Mouse (Mus musculus) intestine, embryonic 16.5 days (tissue): ENCODE measurements around the gene Ski. TPM values are rescaled to one million over a fixed set of nuclear protein-coding genes. Genes with fewer than 3 reads are reported as not detected.
A peak's percentile ranks its signal among the peaks of the same experiment; 100 is the strongest.

ENCODE experiments used
- ATAC-seq: fragments of 200-750 bp; cut with Nextera tagmentation; 2 replicates; pipeline ENCODE4 v1.8.0; 2017; ENCODE audit warnings: moderate TSS enrichment, moderate library complexity
- H3K27ac ChIP-seq: fragments of 300-500 bp; sonication (generic); 2 replicates; pipeline ENCODE4 v1.5.1; 2014; ENCODE audit warnings: mild to moderate bottlenecking, low read length
- H3K27me3 ChIP-seq: fragments of 300-500 bp; sonication (generic); replicated peaks from 2 replicates; pipeline ENCODE4 v1.6.1; 2014; ENCODE audit warnings: low read length, control low read depth, mixed read lengths; ENCODE audit not compliant: control insufficient read depth, insufficient read depth
- H3K36me3 ChIP-seq: fragments of 300-500 bp; sonication (generic); 2 replicates; pipeline ENCODE4 v1.6.1; 2014; ENCODE audit warnings: low read length, control low read depth; ENCODE audit not compliant: control insufficient read depth, insufficient read depth
- H3K4me1 ChIP-seq: fragments of 300-500 bp; sonication (generic); 2 replicates; pipeline ENCODE4 v1.6.1; 2014; ENCODE audit warnings: low read length, control low read depth, mixed read lengths; ENCODE audit not compliant: control insufficient read depth, insufficient read depth
- H3K4me2 ChIP-seq: fragments of 300-500 bp; sonication (generic); 2 replicates; pipeline ENCODE4 v1.6.1; 2014; ENCODE audit warnings: low read depth, low read length, control low read depth
- H3K4me3 ChIP-seq: fragments of 300-500 bp; sonication (generic); 2 replicates; pipeline ENCODE4 v1.5.1; 2014; ENCODE audit warnings: mild to moderate bottlenecking, low read length
- H3K9ac ChIP-seq: fragments of 300-500 bp; sonication (generic); 2 replicates; pipeline ENCODE4 v1.6.1; 2014; ENCODE audit warnings: low read depth, low read length
- H3K9me3 ChIP-seq: fragments of 300-500 bp; sonication (generic); 2 replicates; pipeline ENCODE4 v1.6.1; 2016; ENCODE audit warnings: low read length, control low read depth; ENCODE audit not compliant: control insufficient read depth
- WGBS: fragments of 180-500 bp; shearing (Covaris S2); extraction: QIAGEN DNeasy Blood & Tissue Kit; methylation state at CpG from one replicate; pipeline ENCODE4 v1.1.7; 2014; 5-methylcytosine and 5-hydroxymethylcytosine counted together
- polyA plus RNA-seq: library from polyadenylated mRNA; unstranded; fragments of >200 nt; fragmentation: Nextera tagmentation; extraction: Ambion mirVana; gene quantifications from 2 replicates; pipeline ENCODE4 v1.2.1, GENCODE M21; 2015

Gene Ski
- polyA plus RNA-seq, 1 experiment from 2014 or later: 11.4 TPM

DNA sequence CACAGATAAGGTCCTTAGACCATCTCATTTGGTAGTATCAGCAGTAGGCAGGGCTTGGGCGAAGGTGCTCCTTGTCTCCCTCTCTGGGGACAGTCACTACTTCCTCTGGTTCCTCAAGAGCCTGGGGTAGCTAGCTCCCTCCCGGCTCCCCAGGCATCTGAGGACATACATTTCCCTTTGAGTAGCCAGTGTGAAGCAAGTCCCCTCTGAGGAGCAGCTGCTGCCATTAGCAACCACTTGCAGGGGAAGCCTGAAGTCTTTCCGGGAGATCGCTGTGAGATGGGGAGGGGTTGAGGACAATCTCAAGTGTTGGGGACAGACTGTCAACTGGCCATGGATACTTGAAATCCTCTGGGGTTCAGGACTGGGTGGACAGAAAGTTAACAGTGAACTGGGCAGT, 70.5 kb downstream of the Ski start:
- Histone ChIP-seq H3K36me3 (peaks cover 8% of the 10 kb centered on the region), H3K27ac (peak overlapping the region; percentile 96; the same call in 1 of the 2 replicates), H3K27me3 (no peaks in the 10 kb centered on the region), H3K4me2 (no peak overlapping the region), H3K9me3 (no peaks in the 10 kb centered on the region), H3K4me3 (no peak overlapping the region), H3K4me1 (peaks cover 38% of the 10 kb centered on the region), H3K9ac (peak overlapping the region; percentile 88; the same call in 1 of the 2 replicates)
- no peak for ATAC-seq
- 54% methylated on average over 4 of the region's 4 CpGs for WGBS

DNA sequence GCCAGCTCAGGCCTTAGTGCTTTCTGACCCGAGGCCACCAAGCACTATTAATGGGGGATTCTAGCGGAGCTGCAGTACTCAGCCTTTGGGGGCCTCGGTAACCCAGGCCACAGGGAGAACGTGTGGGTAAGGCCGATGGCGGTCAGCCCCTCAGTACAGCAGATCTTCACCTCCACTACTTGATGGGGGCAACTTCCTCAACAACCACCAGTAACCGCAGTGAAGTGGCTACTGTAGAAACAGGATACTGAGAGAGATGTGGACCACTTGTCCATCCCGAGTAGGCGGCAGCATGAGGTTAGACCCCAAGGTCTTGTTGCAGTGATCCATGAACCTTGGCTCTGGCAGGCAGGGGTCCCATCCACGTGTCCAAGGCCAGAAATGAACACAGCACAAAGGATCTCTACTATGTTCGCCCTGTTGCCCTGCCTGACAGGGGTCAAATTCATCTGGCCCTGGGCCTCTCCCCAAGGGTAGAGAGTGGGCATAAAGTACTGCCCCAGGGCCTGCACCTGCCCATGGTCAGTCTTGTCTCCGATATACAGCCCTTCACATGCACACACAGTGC, 71.1 kb downstream of the Ski start:
- H3K9ac ChIP-seq: peak overlapping the region; percentile 88
- no peaks in the 10 kb centered on the region for H3K9me3 ChIP-seq
- WGBS: 47% methylated on average over 12 of the region's 12 CpGs
- H3K27me3 ChIP-seq: no peaks in the 10 kb centered on the region
- peak overlapping the region; percentile 64 for H3K4me3 ChIP-seq
- ATAC-seq: no peak
- H3K4me2 ChIP-seq: peak overlapping the region; percentile 95
- peaks cover 3% of the 10 kb centered on the region for H3K36me3 ChIP-seq
- peaks cover 41% of the 10 kb centered on the region for H3K4me1 ChIP-seq
- peak overlapping the region; percentile 96 for H3K27ac ChIP-seq

DNA sequence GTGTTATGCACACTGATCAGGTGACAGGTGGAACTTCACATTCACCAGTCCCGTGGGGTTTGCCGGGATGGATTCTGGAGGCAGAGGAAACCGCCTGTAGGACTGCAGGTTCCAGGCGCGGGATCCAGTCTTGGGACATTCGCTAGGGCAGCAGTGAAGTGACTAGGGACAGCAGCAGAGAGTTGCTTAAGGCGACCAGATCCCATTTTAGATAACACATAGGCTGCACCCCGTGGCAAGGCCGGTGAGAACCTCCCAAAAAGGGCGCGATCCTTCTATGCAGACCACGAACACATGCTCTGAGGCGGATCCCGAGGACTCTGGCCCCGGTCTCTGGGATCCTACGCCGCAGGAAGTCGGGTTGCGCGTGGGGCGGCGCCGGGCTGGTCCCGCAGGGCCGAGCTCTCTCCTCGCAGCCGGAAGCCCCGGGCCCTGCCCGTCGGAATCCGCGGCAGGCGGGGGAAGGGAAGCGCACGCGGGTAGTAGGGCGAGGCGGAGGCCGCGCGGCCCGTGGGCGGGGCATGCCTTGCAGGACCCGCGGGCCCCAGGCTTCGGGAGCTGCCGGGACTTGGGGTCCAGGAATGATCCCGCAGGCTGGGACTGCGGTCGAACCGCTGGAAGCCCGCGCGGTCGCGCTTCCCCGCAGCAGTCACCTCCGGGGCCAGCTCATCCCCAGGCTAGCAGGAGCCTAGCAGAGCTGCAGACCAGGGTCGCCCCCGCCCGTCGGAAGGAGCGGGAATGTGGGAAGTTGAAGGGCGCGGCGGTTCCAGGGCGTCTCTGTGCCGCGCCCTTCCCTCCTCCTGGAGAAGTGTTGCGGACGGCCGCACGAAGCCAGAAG, 71.9 kb downstream of the Ski start:
- H3K27me3 ChIP-seq: no peaks in the 10 kb centered on the region
- H3K4me3 ChIP-seq: peak overlapping the region; percentile 64
- H3K27ac ChIP-seq: peak overlapping the region; percentile 96
- H3K9me3 ChIP-seq: no peaks in the 10 kb centered on the region
- 4% methylated on average over 68 of the region's 73 CpGs for WGBS
- ATAC-seq: peak; percentile 91
- H3K4me2 ChIP-seq: peak overlapping the region; percentile 95
- peaks cover 46% of the 10 kb centered on the region for H3K4me1 ChIP-seq
- peak overlapping the region; percentile 88 for H3K9ac ChIP-seq
- H3K36me3 ChIP-seq: peaks cover 2% of the 10 kb centered on the region; the same call in 1 of the 2 replicates

DNA sequence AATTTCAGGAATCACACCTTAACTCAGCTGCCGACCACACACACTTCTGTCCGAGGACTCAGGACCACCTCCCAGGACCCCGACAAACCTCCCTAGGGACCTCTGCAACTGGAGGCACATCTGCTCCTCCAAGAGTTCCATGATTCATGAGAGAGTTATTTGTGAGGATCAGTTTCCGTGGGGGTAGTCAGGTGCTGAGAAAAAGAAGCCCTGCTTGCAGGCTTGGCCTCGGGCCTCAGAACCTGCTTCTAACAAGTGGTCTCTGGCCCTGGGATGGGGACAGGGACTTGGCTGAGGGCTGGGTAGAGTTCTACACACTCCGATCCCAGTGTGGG, 72.5 kb downstream of the Ski start:
- Histone ChIP-seq H3K9me3 (no peaks in the 10 kb centered on the region), H3K9ac (peak overlapping the region; percentile 88), H3K4me3 (peak overlapping the region; percentile 64; the same call in 1 of the 2 replicates), H3K27ac (peak overlapping the region; percentile 96), H3K27me3 (no peaks in the 10 kb centered on the region), H3K36me3 (peaks cover 2% of the 10 kb centered on the region; the same call in 1 of the 2 replicates), H3K4me2 (peak overlapping the region; percentile 95), H3K4me1 (peaks cover 52% of the 10 kb centered on the region)
- WGBS: 60% methylated on average over 6 of the region's 6 CpGs
- ATAC-seq: no peak

DNA sequence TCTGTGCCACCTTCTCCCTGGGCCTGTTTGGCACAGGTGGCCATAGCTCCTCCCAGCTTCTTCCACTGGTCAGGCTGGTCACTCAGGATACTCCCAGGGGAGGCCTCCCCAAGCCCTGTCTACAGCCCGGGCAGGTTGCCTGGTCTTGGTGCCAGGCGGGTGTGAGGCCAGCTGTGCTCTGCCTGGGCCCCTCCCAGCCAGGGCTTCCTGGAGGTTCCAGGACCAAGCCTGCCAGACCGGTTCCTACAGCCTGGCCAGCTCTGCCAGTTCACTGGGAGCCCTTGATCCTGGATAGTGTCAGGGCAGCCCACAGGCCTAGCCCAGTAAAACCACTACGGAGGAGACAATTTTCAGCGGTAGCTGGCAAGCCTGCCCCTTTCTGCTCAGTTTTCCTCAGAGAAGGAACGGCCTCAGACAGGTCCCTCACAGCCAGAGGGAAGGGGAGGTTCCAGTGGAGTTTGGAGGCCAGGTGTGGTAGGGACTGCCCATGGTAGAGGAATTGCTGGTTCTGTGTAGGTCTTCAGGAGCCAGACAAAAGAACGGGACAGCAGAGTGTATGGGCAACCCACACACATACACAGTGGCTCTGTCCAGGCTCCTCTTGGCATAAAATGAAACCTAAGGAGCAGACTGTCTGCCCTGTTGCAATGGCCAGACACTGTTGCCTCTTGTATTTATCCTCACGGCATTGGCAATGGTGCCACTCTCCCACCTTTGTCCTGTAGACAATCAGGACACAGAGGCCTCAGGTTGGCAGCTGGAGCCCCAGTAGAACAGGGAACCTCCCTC, 73.3 kb downstream of the Ski start:
- WGBS: 49% methylated on average over 8 of the region's 8 CpGs
- Histone ChIP-seq H3K4me1 (peaks cover 58% of the 10 kb centered on the region), H3K36me3 (peaks cover 2% of the 10 kb centered on the region; the same call in 1 of the 2 replicates), H3K4me2 (peak overlapping the region; percentile 13; the same call in 1 of the 2 replicates), H3K4me3 (no peak overlapping the region), H3K27me3 (no peaks in the 10 kb centered on the region), H3K9ac (peak overlapping the region; percentile 49), H3K9me3 (no peaks in the 10 kb centered on the region), H3K27ac (peak overlapping the region; percentile 96)
- ATAC-seq: peak; percentile 72

DNA sequence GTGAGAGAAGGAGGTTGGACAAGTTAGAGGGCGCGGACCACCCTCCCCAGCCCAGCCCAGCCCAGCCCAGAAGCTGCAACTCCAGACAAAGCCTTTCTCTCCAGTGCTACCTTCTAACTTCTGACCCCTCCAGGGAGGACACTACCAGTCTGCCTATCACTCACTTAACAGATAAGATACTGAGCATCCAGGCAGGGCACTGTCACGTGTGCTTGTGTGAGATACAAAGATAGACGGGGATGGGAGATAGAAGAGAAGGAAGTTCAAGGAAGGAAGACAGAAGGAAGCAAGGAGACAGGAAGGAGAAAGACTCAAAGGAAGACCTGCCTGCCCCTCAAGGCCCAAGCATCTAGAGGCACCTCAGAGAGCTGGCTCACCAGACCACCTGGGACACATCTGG, 73.9 kb downstream of the Ski start:
- ATAC-seq: no peak
- peaks cover 65% of the 10 kb centered on the region for H3K4me1 ChIP-seq
- H3K27me3 ChIP-seq: no peaks in the 10 kb centered on the region
- no peaks in the 10 kb centered on the region for H3K9me3 ChIP-seq
- 60% methylated on average over 4 of the region's 4 CpGs for WGBS
- peak overlapping the region; percentile 49 for H3K9ac ChIP-seq
- no peak overlapping the region for H3K4me3 ChIP-seq
- peak overlapping the region; percentile 96 for H3K27ac ChIP-seq
- H3K4me2 ChIP-seq: 0 out of 2 replicates have a peak overlapping the region, but pooled peaks have one; percentile 6
- peaks cover 2% of the 10 kb centered on the region; the same call in 1 of the 2 replicates for H3K36me3 ChIP-seq

DNA sequence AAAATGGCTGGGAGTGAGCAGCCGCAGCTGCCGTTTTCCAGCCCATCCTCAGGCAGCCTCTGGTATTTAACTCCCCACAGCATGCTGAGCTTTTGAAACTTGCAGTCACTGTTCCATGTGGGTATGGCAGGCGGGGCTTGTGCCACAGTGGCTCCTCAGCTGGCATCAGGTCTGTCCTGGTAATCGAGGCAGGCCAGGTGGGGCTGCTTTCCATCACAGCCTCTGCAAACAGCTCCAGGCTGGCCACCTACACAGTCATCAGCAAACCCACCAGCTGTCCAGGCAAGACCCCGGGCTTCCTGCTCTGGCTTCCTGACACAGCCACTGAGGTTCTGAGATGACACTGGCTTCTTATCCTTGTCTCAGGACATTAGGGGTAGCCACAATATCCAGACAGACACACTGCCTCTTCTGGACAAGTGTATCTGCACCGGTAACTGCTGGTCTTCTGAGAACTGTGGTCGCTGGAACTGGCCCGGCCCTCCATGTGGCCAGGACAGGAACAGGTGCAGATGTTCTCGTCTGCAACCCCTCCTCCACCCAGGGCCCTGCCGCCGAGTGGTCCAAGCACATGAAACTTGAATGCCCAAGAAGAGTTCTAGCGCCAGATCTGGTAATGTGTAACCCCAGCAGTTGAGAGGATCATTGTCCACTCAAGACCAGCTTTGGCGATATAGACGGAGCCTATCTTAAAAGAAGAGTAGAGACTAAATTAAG, 76.1 kb downstream of the Ski start:
- no peak overlapping the region; the same call in 1 of the 2 replicates for H3K9ac ChIP-seq
- H3K4me3 ChIP-seq: no peak overlapping the region
- no peaks in the 10 kb centered on the region for H3K36me3 ChIP-seq
- no peak overlapping the region for H3K4me2 ChIP-seq
- H3K27ac ChIP-seq: peak overlapping the region; percentile 14; the same call in 1 of the 2 replicates
- 61% methylated on average over 14 of the region's 14 CpGs for WGBS
- ATAC-seq: no peak
- no peaks in the 10 kb centered on the region for H3K9me3 ChIP-seq
- peaks cover 61% of the 10 kb centered on the region for H3K4me1 ChIP-seq
- H3K27me3 ChIP-seq: no peaks in the 10 kb centered on the region

DNA sequence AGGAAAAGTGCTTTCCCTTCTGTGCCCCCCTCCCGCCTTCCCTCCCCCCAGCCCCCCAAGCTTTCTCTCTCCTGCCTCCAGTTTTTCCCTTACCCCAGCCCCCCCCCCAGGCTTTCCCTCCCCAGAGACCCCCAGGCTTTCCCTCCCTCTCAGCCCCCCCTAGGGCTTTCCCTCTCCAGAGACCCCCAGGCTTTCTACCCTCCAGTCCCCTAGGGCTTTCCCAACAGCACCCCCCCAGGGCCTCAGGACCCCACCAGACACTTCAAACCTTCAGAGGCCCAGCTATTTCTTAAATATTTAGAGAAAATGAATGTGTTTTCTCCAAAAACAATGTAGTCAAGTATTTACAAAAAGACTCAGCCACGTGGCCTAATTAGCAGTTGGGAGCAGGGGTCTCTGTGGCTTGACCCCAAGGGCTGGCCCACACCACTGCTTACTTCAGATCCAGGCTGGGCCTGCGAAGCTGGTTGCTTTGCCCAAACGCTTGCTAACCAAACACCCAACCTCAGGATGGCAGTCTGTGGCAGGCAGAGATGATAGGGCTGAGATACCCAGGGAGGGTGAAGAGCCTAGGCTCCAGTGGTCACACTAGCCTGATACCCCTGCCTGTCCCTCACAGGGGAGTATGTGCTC, 77.7 kb downstream of the Ski start:
- Histone ChIP-seq H3K4me1 (peaks cover 52% of the 10 kb centered on the region), H3K36me3 (no peaks in the 10 kb centered on the region), H3K27ac (peak overlapping the region; percentile 93), H3K27me3 (no peaks in the 10 kb centered on the region), H3K4me2 (no peak overlapping the region), H3K9ac (peak overlapping the region; percentile 45; the same call in 1 of the 2 replicates), H3K4me3 (no peak overlapping the region), H3K9me3 (no peaks in the 10 kb centered on the region)
- no peak for ATAC-seq
- WGBS: 56% methylated on average over 4 of the region's 4 CpGs
